Mouse (Mus musculus) heart, adult 2 months (tissue): Measurements from ENCODE around the gene Vpreb2. TPM values are rescaled to one million over a fixed set of nuclear protein-coding genes. Genes with fewer than 3 reads are reported as not detected.
"Not testable (repeated sequence)": the region's sequence is repeated elsewhere in the genome, so short reads cannot be mapped to it uniquely, and the experiment has no call there.

Source experiments
- DNase-seq, 2 experiments: peaks; one replicate each; pipeline ENCODE4 v3.0.0; 2021
- H3K27ac ChIP-seq: fragments of 200-600 bp; 2 replicates; pipeline ENCODE4 v1.8.1; 2022
- H3K27me3 ChIP-seq: fragments of 200-500 bp; 2 replicates; pipeline ENCODE4 v1.6.1; 2012; ENCODE audit warnings: mild to moderate bottlenecking, low read length, inconsistent platforms, mixed read lengths; ENCODE audit not compliant: control insufficient read depth, insufficient read depth
- H3K36me3 ChIP-seq: fragments of 200-500 bp; 2 replicates; pipeline ENCODE4 v1.6.1; 2012; ENCODE audit warnings: low read length, inconsistent platforms; ENCODE audit not compliant: control insufficient read depth, insufficient read depth
- H3K4me1 ChIP-seq: fragments of 200-500 bp; 2 replicates; pipeline ENCODE4 v1.6.1; 2011; ENCODE audit warnings: low read length; ENCODE audit not compliant: control insufficient read depth, insufficient read depth
- H3K4me3 ChIP-seq: fragments of 200-600 bp; 2 replicates; pipeline ENCODE4 v1.8.1; 2022
- H3K79me2 ChIP-seq: fragments of 200-500 bp; replicated peaks from 2 replicates; pipeline ENCODE4 v1.6.1; 2012; ENCODE audit warnings: mild to moderate bottlenecking, inconsistent platforms, low read length, moderate library complexity, mixed read lengths; ENCODE audit not compliant: control insufficient read depth, insufficient read depth
- H3K9ac ChIP-seq: fragments of 200-500 bp; 2 replicates; pipeline ENCODE4 v1.6.1; 2012; ENCODE audit warnings: low read depth, mild to moderate bottlenecking, control low read depth, inconsistent platforms, low read length, mixed read lengths
- CTCF ChIP-seq: fragments of 200-600 bp; IDR thresholded peaks from 2 replicates; pipeline ENCODE4 v1.8.1; 2022; ENCODE audit warnings: antibody characterized with exemption, mild to moderate bottlenecking, moderate library complexity
- EP300 ChIP-seq: fragments of 200-500 bp; IDR thresholded peaks from 2 replicates; pipeline ENCODE4 v1.6.1; 2011; ENCODE audit warnings: low read depth, low read length, control low read depth; ENCODE audit not compliant: insufficient read depth
- POLR2A ChIP-seq: fragments of 200-500 bp; IDR thresholded peaks from 2 replicates; pipeline ENCODE4 v1.6.1; 2011; ENCODE audit warnings: mild to moderate bottlenecking, low read depth, low read length, control low read depth; ENCODE audit not compliant: insufficient read depth
- WGBS: fragments of 180-500 bp; shearing (Covaris S2); methylation state at CpG from one replicate; pipeline ENCODE4 v1.1.7; 2018; 5-methylcytosine and 5-hydroxymethylcytosine counted together
- intact Hi-C: fragments of 180-260 bp; cut with DNase I; formaldehyde crosslinking; loops from one replicate; pipeline ENCODE4 v1.15.1; 2025
- polyA plus RNA-seq: library from polyadenylated mRNA; depleted of rRNA; stranded (reverse); fragments of >200 nt; gene quantifications from 2 replicates; pipeline ENCODE4 v1.2.3, GENCODE M21; 2012; rRNA removed
- total RNA-seq, 2 experiments: library from RNA; stranded (reverse); gene quantifications; 2 replicates each; pipeline ENCODE4 v1.2.3; 2021

Gene Vpreb2
- total and polyA plus RNA-seq, 3 experiments, result not detected

- H3K27me3 ChIP-seq, result no peaks in the 10 kb centered on the region
- 49% methylated on average over 4 of the region's 4 CpGs for WGBS
- no peak overlapping the region for H3K27ac ChIP-seq
- no peaks in the 10 kb centered on the region for H3K79me2 ChIP-seq
- H3K4me1 ChIP-seq, result no peaks in the 10 kb centered on the region
- H3K9ac ChIP-seq, result no peak overlapping the region
- intact Hi-C loops, result no loop called here
- no peak for DNase-seq
- TF ChIP-seq POLR2A (no peak), EP300 (no peak), CTCF (no peak)
- no peak overlapping the region for H3K4me3 ChIP-seq
- no peaks in the 10 kb centered on the region for H3K36me3 ChIP-seq
Measured at GRCm38 (mm10) chr16:18007083-18007482, 26.9 kb downstream of the Vpreb2 start.

GRCm38 (mm10) chr16:18011101-18011500 is 30.9 kb downstream of the Vpreb2 start:
- 76% methylated on average over 6 of the region's 6 CpGs for WGBS
- TF ChIP-seq POLR2A (no peak), EP300 (no peak), CTCF (no peak)

GRCm38 (mm10) chr16:18016482-18016881 is 36.3 kb downstream of the Vpreb2 start:
- H3K9ac ChIP-seq, H3K36me3 ChIP-seq, H3K4me1 ChIP-seq, H3K79me2 ChIP-seq, DNase-seq, H3K4me3 ChIP-seq, intact Hi-C loops, H3K27ac ChIP-seq, H3K27me3 ChIP-seq: not testable (repeated sequence)
- 77% methylated on average over 4 of the region's 4 CpGs for WGBS

More at GRCm38 (mm10) chr16:18011101-18011500, 30.9 kb downstream of the Vpreb2 start:
- Histone ChIP-seq H3K36me3 (no peaks in the 10 kb centered on the region), H3K9ac (no peak overlapping the region), H3K27ac (no peak overlapping the region), H3K4me1 (no peaks in the 10 kb centered on the region), H3K79me2 (no peaks in the 10 kb centered on the region), H3K27me3 (no peaks in the 10 kb centered on the region), H3K4me3 (no peak overlapping the region)
- intact Hi-C loops, result no loop called here
- no peak for DNase-seq

- Histone ChIP-seq H3K9ac (no peak overlapping the region), H3K27ac (no peak overlapping the region), H3K4me1 (no peaks in the 10 kb centered on the region), H3K4me3 (no peak overlapping the region), H3K36me3 (no peaks in the 10 kb centered on the region), H3K27me3 (no peaks in the 10 kb centered on the region), H3K79me2 (no peaks in the 10 kb centered on the region)
- WGBS, result 69% methylated on average over 8 of the region's 8 CpGs
- no peak for DNase-seq
- intact Hi-C loops, result no loop called here
- no peak for TF ChIP-seq POLR2A
- TF ChIP-seq EP300, result no peak
- no peak for TF ChIP-seq CTCF
Measured at GRCm38 (mm10) chr16:18022780-18023557, 42.7 kb downstream of the Vpreb2 start.

- no peak overlapping the region for H3K27ac ChIP-seq
- no peak overlapping the region for H3K9ac ChIP-seq
- H3K4me3 ChIP-seq, result no peak overlapping the region
- 58% methylated on average over 2 of the region's 2 CpGs for WGBS
- no peaks in the 10 kb centered on the region; the same call in 1 of the 2 replicates for H3K27me3 ChIP-seq
- no peak for DNase-seq
- intact Hi-C loops, result no loop called here
- no peaks in the 10 kb centered on the region for H3K4me1 ChIP-seq
- no peaks in the 10 kb centered on the region for H3K36me3 ChIP-seq
- TF ChIP-seq POLR2A (no peak), EP300 (no peak), CTCF (no peak)
- no peaks in the 10 kb centered on the region for H3K79me2 ChIP-seq
Measured at GRCm38 (mm10) chr16:18027371-18027770, 47.1 kb downstream of the Vpreb2 start.

Other genes with a start within 250 kb of the Vpreb2 start
- 10 to 100 TPM; 21.5 to 24.9 TPM for gene Med15, start 247.5 kb upstream of the Vpreb2 start, total RNA-seq
- gene Med15, start 247.5 kb upstream of the Vpreb2 start, polyA plus RNA-seq, result 37.3 and 44.3 TPM in 2 replicates
- 10 to 100 TPM; 17.3 to 18.6 TPM for gene Klhl22, start 220.8 kb upstream of the Vpreb2 start, total RNA-seq
- gene Klhl22, start 220.8 kb upstream of the Vpreb2 start, polyA plus RNA-seq, result 23.6 and 30.2 TPM in 2 replicates
- gene Scarf2, start 183.1 kb upstream of the Vpreb2 start, total RNA-seq, result 1 to 10 TPM; 4.1 to 5.2 TPM
- 10.8 and 13.4 TPM in 2 replicates for gene Scarf2, start 183.1 kb upstream of the Vpreb2 start, polyA plus RNA-seq
- not detected for gene B830017H08Rik, start 147.3 kb upstream of the Vpreb2 start, total RNA-seq
- gene B830017H08Rik, start 147.3 kb upstream of the Vpreb2 start, polyA plus RNA-seq, result not detected in 2 replicates
- gene Car15, start 142.1 kb upstream of the Vpreb2 start, total RNA-seq, result 1 to 10 TPM; 1.6 to 2.9 TPM
- 4.6 and 5.2 TPM in 2 replicates for gene Car15, start 142.1 kb upstream of the Vpreb2 start, polyA plus RNA-seq
- gene Gm20518, start 88.8 kb upstream of the Vpreb2 start, total RNA-seq, result under 1 TPM; 0.20 to 0.31 TPM
- gene Gm20518, start 88.8 kb upstream of the Vpreb2 start, polyA plus RNA-seq, result 0.68 and 1.1 TPM in 2 replicates
- gene Tssk1, start 86.2 kb upstream of the Vpreb2 start, total RNA-seq, result under 1 TPM; 0.16 TPM
- 0.27 and 0.29 TPM in 2 replicates for gene Tssk1, start 86.2 kb upstream of the Vpreb2 start, polyA plus RNA-seq
- gene Dgcr2, start 81.9 kb upstream of the Vpreb2 start, total RNA-seq, result 10 to 100 TPM; 46.5 to 55.7 TPM
- 64.3 and 77.9 TPM in 2 replicates for gene Dgcr2, start 81.9 kb upstream of the Vpreb2 start, polyA plus RNA-seq
- not detected for gene Tssk2, start 81.8 kb upstream of the Vpreb2 start, total RNA-seq
- 0.33 and 0.44 TPM in 2 replicates for gene Tssk2, start 81.8 kb upstream of the Vpreb2 start, polyA plus RNA-seq
- gene Ess2, start 69.1 kb upstream of the Vpreb2 start, total RNA-seq, result 1 to 10 TPM; 8.0 to 8.3 TPM
- 11.4 and 12.6 TPM in 2 replicates for gene Ess2, start 69.1 kb upstream of the Vpreb2 start, polyA plus RNA-seq
- not detected for gene Gsc2, start 65.4 kb upstream of the Vpreb2 start, total RNA-seq
- not detected in 2 replicates for gene Gsc2, start 65.4 kb upstream of the Vpreb2 start, polyA plus RNA-seq
- gene Slc25a1, start 52.2 kb upstream of the Vpreb2 start, total RNA-seq, result 1 to 10 TPM; 6.8 to 7.3 TPM
- gene Slc25a1, start 52.2 kb upstream of the Vpreb2 start, polyA plus RNA-seq, result 32.3 and 65.5 TPM in 2 replicates
- 10 to 100 TPM; 41.4 TPM for gene Dgcr6, start 72.4 kb downstream of the Vpreb2 start, total RNA-seq
- 46.7 and 48.8 TPM in 2 replicates for gene Dgcr6, start 72.4 kb downstream of the Vpreb2 start, polyA plus RNA-seq
- 10 to 100 TPM; 18.8 to 23.4 TPM for gene Prodh, start 109.8 kb downstream of the Vpreb2 start, total RNA-seq
- gene Prodh, start 109.8 kb downstream of the Vpreb2 start, polyA plus RNA-seq, result 46.7 and 57.9 TPM in 2 replicates
- gene Rtn4r, start 147.2 kb downstream of the Vpreb2 start, total RNA-seq, result 1 to 10 TPM; 2.3 to 9.8 TPM
- gene Rtn4r, start 147.2 kb downstream of the Vpreb2 start, polyA plus RNA-seq, result 31.9 and 57.8 TPM in 2 replicates
- not detected for gene Ccdc188, start 237.5 kb downstream of the Vpreb2 start, total RNA-seq
- not detected in 2 replicates for gene Ccdc188, start 237.5 kb downstream of the Vpreb2 start, polyA plus RNA-seq